Comparison of ENCODE assay signal across 9 mouse cellular contexts in genomic region chr5:44048568-44049363, GRCm38 (mm10). TPM values are rescaled to one million over a fixed set of nuclear protein-coding genes. Genes with fewer than 3 reads are reported as not detected.
A peak's percentile ranks its signal among the peaks of the same experiment; 100 is the strongest.
DNase-seq lines count a peak whose midpoint lies in the region; ATAC-seq and TF ChIP-seq lines count a peak whose summit lies in the region.
"Had no signal": no experiment of that assay in that cellular context is flagged by ENCODE, and none has a peak within 500 bp of the region (broad histone marks: within the 10 kb centered on the region; RNA-seq: fewer than 3 reads in every experiment).

No protein-coding gene starts in this region.

- H3K9me3 ChIP-seq in forebrain, embryonic 12.5 days = no peaks in the 10 kb centered on the region
- H3K9me3 ChIP-seq in forebrain, embryonic 11.5 days (ENCODE audit: control insufficient read depth, low read length) = no peaks in the 10 kb centered on the region
- no peaks in the 10 kb centered on the region for H3K9me3 ChIP-seq in liver, embryonic 14.5 days (ENCODE audit: control insufficient read depth, low read length)
- H3K9me3 ChIP-seq in intestine, postnatal 0 days (ENCODE audit: control insufficient read depth) = no peaks in the 10 kb centered on the region
- H3K9me3 ChIP-seq: limb, embryonic 12.5 days had no signal

- no peaks in the 10 kb centered on the region for H3K4me1 ChIP-seq in forebrain, embryonic 12.5 days
- H3K4me1 ChIP-seq in forebrain, embryonic 11.5 days (replicated peaks; ENCODE audit: control insufficient read depth, insufficient read depth, low read length) = no peaks in the 10 kb centered on the region
- H3K4me1 ChIP-seq in liver, embryonic 14.5 days (replicated peaks; ENCODE audit: control insufficient read depth in 2 of 2, insufficient read depth in 2 of 2, low read length in 1 of 2) = peaks cover 0 to 11% of the 10 kb centered on the region in 2 experiments; a peak in 2 of 4 replicates
- no peaks in the 10 kb centered on the region for H3K4me1 ChIP-seq in intestine, postnatal 0 days (replicated peaks; ENCODE audit: control insufficient read depth, insufficient read depth, low read length)
- H3K4me1 ChIP-seq: limb, embryonic 12.5 days had no signal

- peak; percentile 61 for TF ChIP-seq CTCF in liver, embryonic 14.5 days (IDR thresholded peaks at IDR 0.05; ENCODE audit: low read depth)
- TF ChIP-seq CTCF in intestine, postnatal 0 days (IDR thresholded peaks at IDR 0.05; ENCODE audit: low read depth) = peak; percentile 79

- no peak overlapping the region for H3K9ac ChIP-seq in forebrain, embryonic 12.5 days
- no peak overlapping the region for H3K9ac ChIP-seq in forebrain, embryonic 11.5 days (ENCODE audit: low read length)
- no peak overlapping the region for H3K9ac ChIP-seq in liver, embryonic 14.5 days (replicated peaks)
- H3K9ac ChIP-seq in intestine, postnatal 0 days (ENCODE audit: low read depth, low read length) = no peak overlapping the region
- H3K9ac ChIP-seq: limb, embryonic 12.5 days had no signal

- WGBS in forebrain, embryonic 12.5 days = 48% methylated on average over 5 of the region's 5 CpGs
- 48% methylated on average over 5 of the region's 5 CpGs for WGBS in forebrain, embryonic 11.5 days
- 37% methylated on average over 5 of the region's 5 CpGs for whole genome bisulfite sequencing in liver, embryonic 14.5 days (ENCODE audit: insufficient replicate concordance)
- 43% methylated on average over 5 of the region's 5 CpGs for WGBS in intestine, postnatal 0 days

- H3K27me3 ChIP-seq in forebrain, embryonic 12.5 days = no peaks in the 10 kb centered on the region
- H3K27me3 ChIP-seq in forebrain, embryonic 11.5 days (ENCODE audit: control insufficient read depth, insufficient read depth, low read length) = no peaks in the 10 kb centered on the region
- H3K27me3 ChIP-seq in liver, embryonic 14.5 days (ENCODE audit: control insufficient read depth, insufficient read depth, low read length) = no peaks in the 10 kb centered on the region
- no peaks in the 10 kb centered on the region for H3K27me3 ChIP-seq in intestine, postnatal 0 days (replicated peaks; ENCODE audit: control insufficient read depth, insufficient read depth, low read length)
- H3K27me3 ChIP-seq: limb, embryonic 12.5 days had no signal

- no peak overlapping the region for H3K4me2 ChIP-seq in forebrain, embryonic 12.5 days
- H3K4me2 ChIP-seq in forebrain, embryonic 11.5 days (ENCODE audit: low read depth, low read length, severe bottlenecking) = no peak overlapping the region
- H3K4me2 ChIP-seq in liver, embryonic 14.5 days (ENCODE audit: low read depth) = no peak overlapping the region
- no peak overlapping the region for H3K4me2 ChIP-seq in intestine, postnatal 0 days (replicated peaks; ENCODE audit: low read depth)
- H3K4me2 ChIP-seq: limb, embryonic 12.5 days had no signal

- TF ChIP-seq EP300 in liver, embryonic 14.5 days (IDR thresholded peaks at IDR 0.05; ENCODE audit: low read depth) = no peak

- H3K36me3 ChIP-seq in forebrain, embryonic 12.5 days (replicated peaks) = peaks cover 45% of the 10 kb centered on the region
- H3K36me3 ChIP-seq in forebrain, embryonic 11.5 days (ENCODE audit: control insufficient read depth, insufficient read depth, low read length) = no peaks in the 10 kb centered on the region; the same call in 1 of the 2 replicates
- H3K36me3 ChIP-seq in liver, embryonic 14.5 days (replicated peaks; ENCODE audit: control insufficient read depth, insufficient read depth, low read depth) = no peaks in the 10 kb centered on the region
- no peaks in the 10 kb centered on the region for H3K36me3 ChIP-seq in intestine, postnatal 0 days (ENCODE audit: control insufficient read depth, insufficient read depth)

- no peak overlapping the region for H3K27ac ChIP-seq in forebrain, embryonic 12.5 days
- no peak overlapping the region for H3K27ac ChIP-seq in forebrain, embryonic 11.5 days (ENCODE audit: low read depth, low read length)
- H3K27ac ChIP-seq in liver, embryonic 14.5 days = no peak overlapping the region
- H3K27ac ChIP-seq in intestine, postnatal 0 days (ENCODE audit: low read depth, low read length) = no peak overlapping the region

- H3K4me3 ChIP-seq in forebrain, embryonic 12.5 days (replicated peaks) = no peak overlapping the region
- H3K4me3 ChIP-seq in forebrain, embryonic 11.5 days (ENCODE audit: low read depth, low read length) = no peak overlapping the region
- H3K4me3 ChIP-seq in liver, embryonic 14.5 days (ENCODE audit: insufficient read depth in 1 of 2, low read depth in 2 of 2, low read length in 2 of 2) = no peak overlapping the region
- H3K4me3 ChIP-seq in intestine, postnatal 0 days (ENCODE audit: low read depth, low read length) = no peak overlapping the region
- H3K4me3 ChIP-seq: limb, embryonic 12.5 days had no signal

- ATAC-seq in forebrain, embryonic 12.5 days (ENCODE audit: low FRiP score) = 0 out of 2 replicates have a peak, but pooled peaks have one; percentile 49
- ATAC-seq in forebrain, embryonic 11.5 days (replicated peaks; ENCODE audit: low FRiP score) = no peak
- no peak for ATAC-seq in liver, embryonic 14.5 days (ENCODE audit: insufficient read depth)
- no peak for ATAC-seq in intestine, postnatal 0 days

- no peak for DNase-seq in forebrain, embryonic 11.5 days (ENCODE audit: low spot score)
- peak in 2 of 3 experiments; percentile 4 to 16 for DNase-seq in liver, embryonic 14.5 days (ENCODE audit: low read depth in 3 of 3, low spot score in 3 of 3)
- no peak for DNase-seq in liver
- DNase-seq in cerebellum, adult 9-10 months = peak; percentile 78
- peak; percentile 7 for DNase-seq in skeletal muscle tissue, adult 2 months (ENCODE audit: low read depth, low spot score)
- DNase-seq in gastrocnemius, postnatal 25 days = no peak

RNA-seq across cellular contexts. Expression of gene Prom1, which starts 53.1 kb away (rescaled TPM):
- 102 and 109 TPM in 2 replicates for polyA plus RNA-seq in forebrain, embryonic 12.5 days (2016; fragmentation: Nextera tagmentation; extraction: Ambion mirVana)
- 135 and 138 TPM in 2 replicates for polyA plus RNA-seq in forebrain, embryonic 11.5 days (2014; fragmentation: Nextera tagmentation; extraction: Ambion mirVana)
- polyA plus RNA-seq in liver, embryonic 14.5 days (2012; rRNA removed) = 3.7 and 4.1 TPM in 2 replicates
- 11.5 and 12.2 TPM in 2 replicates for polyA plus RNA-seq in liver, embryonic 14.5 days (2014; fragmentation: Nextera tagmentation; extraction: Ambion mirVana)
- 14.0 and 14.5 TPM in 2 replicates for polyA plus RNA-seq in intestine, postnatal 0 days (2015; fragmentation: Nextera tagmentation; extraction: Ambion mirVana)
- total RNA-seq in gastrocnemius, postnatal 25 days (2021) = 1 to 10 TPM; 4.5 to 8.5 TPM

Comparison
In these comparisons a context has a peak if more than half of its experiments do, and no peak if none do; other contexts are left out.
1. DNase-seq: peak in liver, embryonic 14.5 days (2 of 3), cerebellum, adult 9-10 months (single experiment) and skeletal muscle tissue, adult 2 months (single experiment); none in forebrain, embryonic 11.5 days (single experiment), liver (single experiment) and gastrocnemius, postnatal 25 days (single experiment).